Comparison of ENCODE assay signal across 11 mouse cellular contexts in the genomic region with DNA sequence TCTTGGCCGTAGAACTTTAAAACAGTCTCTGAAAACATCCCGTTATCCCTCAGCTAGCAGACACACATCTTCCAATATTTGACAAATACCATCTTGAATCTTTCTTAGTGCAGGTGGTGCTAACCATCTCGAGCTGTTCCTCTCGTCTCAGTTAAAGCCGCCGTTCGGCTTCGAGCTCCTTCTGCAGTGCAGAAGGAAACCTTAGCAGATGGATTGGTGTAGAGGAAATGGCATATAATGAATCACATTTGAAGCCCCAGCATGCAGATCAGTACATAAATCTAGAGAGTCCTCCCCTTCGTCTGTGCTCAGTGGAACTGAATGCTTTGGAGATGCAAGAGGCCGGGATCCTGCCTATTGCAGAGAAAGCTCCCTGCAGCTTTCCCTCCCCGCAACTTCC.
A peak's percentile ranks its signal among the peaks of the same experiment; 100 is the strongest.
DNase-seq lines count a peak whose midpoint lies in the region; ATAC-seq and TF ChIP-seq lines count a peak whose summit lies in the region.
"Had no signal": no experiment of that assay in that cellular context is flagged by ENCODE, and none has a peak within 500 bp of the region (broad histone marks: within the 10 kb centered on the region; RNA-seq: fewer than 3 reads in every experiment).

No protein-coding gene starts in this region.

- no peak overlapping the region for H3K4me3 ChIP-seq in forebrain, embryonic 13.5 days
- no peak overlapping the region for H3K4me3 ChIP-seq in forebrain, embryonic 11.5 days (ENCODE audit: low read depth, low read length)
- no peak overlapping the region for H3K4me3 ChIP-seq in kidney, adult 2 months (ENCODE audit: insufficient read depth, low read depth, low read length)
- no peak overlapping the region for H3K4me3 ChIP-seq in forebrain, postnatal 0 days (ENCODE audit: low read depth, low read length)
- H3K4me3 ChIP-seq: hindbrain, embryonic 13.5 days had no signal

- peak; percentile 77; the same call in 1 of the 2 replicates for ATAC-seq in forebrain, embryonic 13.5 days
- ATAC-seq in forebrain, embryonic 11.5 days (replicated peaks; ENCODE audit: low FRiP score): no peak
- peak; percentile 96 for ATAC-seq in forebrain, postnatal 0 days

- no peak overlapping the region for H3K27ac ChIP-seq in forebrain, embryonic 13.5 days
- H3K27ac ChIP-seq in forebrain, embryonic 11.5 days (ENCODE audit: low read depth, low read length): no peak overlapping the region
- H3K27ac ChIP-seq in kidney, adult 2 months (ENCODE audit: insufficient read depth, low read depth, low read length): no peak overlapping the region
- H3K27ac ChIP-seq in forebrain, postnatal 0 days (ENCODE audit: low read depth, low read length): no peak overlapping the region
- H3K27ac ChIP-seq: hindbrain, embryonic 13.5 days had no signal

- H3K4me2 ChIP-seq in forebrain, embryonic 13.5 days: no peak overlapping the region
- H3K4me2 ChIP-seq in forebrain, embryonic 11.5 days (ENCODE audit: low read depth, low read length, severe bottlenecking): no peak overlapping the region
- no peak overlapping the region for H3K4me2 ChIP-seq in forebrain, postnatal 0 days (ENCODE audit: low read depth)
- H3K4me2 ChIP-seq: hindbrain, embryonic 13.5 days had no signal

- 0 out of 2 replicates have a peak, but pooled peaks cover 6% of the 10 kb centered on the region for H3K27me3 ChIP-seq in forebrain, embryonic 13.5 days
- no peaks in the 10 kb centered on the region for H3K27me3 ChIP-seq in forebrain, embryonic 11.5 days (ENCODE audit: control insufficient read depth, insufficient read depth, low read length)
- no peaks in the 10 kb centered on the region; the same call in 1 of the 2 replicates for H3K27me3 ChIP-seq in kidney, adult 2 months (replicated peaks; ENCODE audit: control insufficient read depth, insufficient read depth, low read length)
- no peaks in the 10 kb centered on the region; the same call in 1 of the 2 replicates for H3K27me3 ChIP-seq in forebrain, postnatal 0 days (ENCODE audit: insufficient read depth, low read length)
- H3K27me3 ChIP-seq: hindbrain, embryonic 13.5 days had no signal

- no peak for TF ChIP-seq CTCF in kidney, adult 2 months (conservative IDR thresholded peaks at IDR 0.05; ENCODE audit: insufficient read depth, insufficient read length, low read depth, low read length)
- no peak for TF ChIP-seq CTCF in forebrain, postnatal 0 days (IDR thresholded peaks at IDR 0.05; ENCODE audit: low read depth)

- DNase-seq in forebrain, embryonic 11.5 days (ENCODE audit: low spot score): no peak
- peak; percentile 4 for DNase-seq in kidney, postnatal 4 days
- no peak for DNase-seq in kidney, adult 2 months
- peak; percentile 84 for DNase-seq in forebrain, postnatal 0 days
- DNase-seq in right cerebral cortex, postnatal 25 days: peak; percentile 14
- DNase-seq in c-Kit-positive CD71-positive TER-119-positive erythroid progenitor cells, embryonic 14.5 days (ENCODE audit: low spot score): no peak
- no peak for DNase-seq in gastrocnemius, postnatal 14 days
- DNase-seq: adrenal gland, postnatal 14 days; cerebellum, adult 11 months had no signal

- TF ChIP-seq POLR2A in kidney, adult 2 months (IDR thresholded peaks at IDR 0.05; ENCODE audit: low read depth, low read length): no peak

- H3K36me3 ChIP-seq in forebrain, embryonic 13.5 days (ENCODE audit: poor library complexity, severe bottlenecking): no peaks in the 10 kb centered on the region
- H3K36me3 ChIP-seq in forebrain, embryonic 11.5 days (ENCODE audit: control insufficient read depth, insufficient read depth, low read length): no peaks in the 10 kb centered on the region
- no peaks in the 10 kb centered on the region for H3K36me3 ChIP-seq in kidney, adult 2 months (ENCODE audit: control insufficient read depth, insufficient read depth, low read length)
- H3K36me3 ChIP-seq in forebrain, postnatal 0 days (ENCODE audit: insufficient read depth): no peaks in the 10 kb centered on the region
- H3K36me3 ChIP-seq: hindbrain, embryonic 13.5 days had no signal

- no peak overlapping the region for H3K9ac ChIP-seq in forebrain, embryonic 13.5 days
- no peak overlapping the region for H3K9ac ChIP-seq in forebrain, embryonic 11.5 days (ENCODE audit: low read length)
- no peak overlapping the region for H3K9ac ChIP-seq in forebrain, postnatal 0 days
- H3K9ac ChIP-seq: hindbrain, embryonic 13.5 days had no signal

- intact Hi-C loops in gastrocnemius, postnatal 14 days (cut with DNase I; ENCODE audit: low total_unique reads): no loop called here

- WGBS in forebrain, embryonic 13.5 days: 89% methylated on average over 11 of the region's 11 CpGs
- 90% methylated on average over 11 of the region's 11 CpGs for WGBS in forebrain, embryonic 11.5 days
- WGBS in kidney, adult 2 months: 35% methylated on average over 11 of the region's 11 CpGs
- WGBS in forebrain, postnatal 0 days: 70% methylated on average over 11 of the region's 11 CpGs

- no peaks in the 10 kb centered on the region for H3K4me1 ChIP-seq in forebrain, embryonic 13.5 days
- H3K4me1 ChIP-seq in forebrain, embryonic 11.5 days (replicated peaks; ENCODE audit: control insufficient read depth, insufficient read depth, low read length): no peaks in the 10 kb centered on the region
- no peaks in the 10 kb centered on the region for H3K4me1 ChIP-seq in kidney, adult 2 months (ENCODE audit: control insufficient read depth, insufficient read depth, low read length)
- H3K4me1 ChIP-seq in forebrain, postnatal 0 days (ENCODE audit: insufficient read depth): no peaks in the 10 kb centered on the region
- H3K4me1 ChIP-seq: hindbrain, embryonic 13.5 days had no signal

- no peaks in the 10 kb centered on the region for H3K9me3 ChIP-seq in forebrain, embryonic 13.5 days (replicated peaks)
- H3K9me3 ChIP-seq in forebrain, embryonic 11.5 days (ENCODE audit: control insufficient read depth, low read length): no peaks in the 10 kb centered on the region
- no peaks in the 10 kb centered on the region for H3K9me3 ChIP-seq in forebrain, postnatal 0 days (ENCODE audit: low read length)
- H3K9me3 ChIP-seq: hindbrain, embryonic 13.5 days had no signal

Comparison
In these comparisons a context has a peak if more than half of its experiments do, and no peak if none do; other contexts are left out.
1. DNase-seq: peak in kidney, postnatal 4 days (2 of 2), forebrain, postnatal 0 days (single experiment) and right cerebral cortex, postnatal 25 days (single experiment); none in forebrain, embryonic 11.5 days (single experiment), kidney, adult 2 months (single experiment), c-Kit-positive CD71-positive TER-119-positive erythroid progenitor cells, embryonic 14.5 days (single experiment) and gastrocnemius, postnatal 14 days (single experiment).